Comparison of ENCODE assay signal across 11 mouse cellular contexts in genomic region chr10:62326818-62327571, GRCm38 (mm10). TPM values are rescaled to one million over a fixed set of nuclear protein-coding genes. Genes with fewer than 3 reads are reported as not detected.
A peak's percentile ranks its signal among the peaks of the same experiment; 100 is the strongest.
DNase-seq lines count a peak whose midpoint lies in the region; ATAC-seq and TF ChIP-seq lines count a peak whose summit lies in the region.
"Had no signal": no experiment of that assay in that cellular context is flagged by ENCODE, and none has a peak within 500 bp of the region (broad histone marks: within the 10 kb centered on the region; RNA-seq: fewer than 3 reads in every experiment).

No protein-coding gene starts in this region.

- no peaks in the 10 kb centered on the region for H3K9me3 ChIP-seq in intestine, embryonic 15.5 days
- H3K9me3 ChIP-seq in intestine, postnatal 0 days (ENCODE audit: control insufficient read depth), result no peaks in the 10 kb centered on the region
- H3K9me3 ChIP-seq in MEL (replicated peaks; ENCODE audit: insufficient read depth, low read length), result no peaks in the 10 kb centered on the region
- no peaks in the 10 kb centered on the region for H3K9me3 ChIP-seq in liver, embryonic 12.5 days (replicated peaks)
- no peaks in the 10 kb centered on the region for H3K9me3 ChIP-seq in midbrain, postnatal 0 days (ENCODE audit: low read length)
- H3K9me3 ChIP-seq: limb, embryonic 15.5 days had no signal

- 0 out of 2 replicates have a peak overlapping the region, but pooled peaks have one; percentile 11 for H3K4me2 ChIP-seq in intestine, embryonic 15.5 days (replicated peaks)
- no peak overlapping the region for H3K4me2 ChIP-seq in intestine, postnatal 0 days (replicated peaks; ENCODE audit: low read depth)
- peak overlapping the region; percentile 92 for H3K4me2 ChIP-seq in liver, embryonic 12.5 days
- H3K4me2 ChIP-seq in midbrain, postnatal 0 days (ENCODE audit: low read depth, low read length, poor library complexity, severe bottlenecking), result no peak overlapping the region
- H3K4me2 ChIP-seq: limb, embryonic 15.5 days had no signal

- H3K4me3 ChIP-seq in intestine, embryonic 15.5 days (replicated peaks), result no peak overlapping the region
- no peak overlapping the region for H3K4me3 ChIP-seq in intestine, postnatal 0 days (ENCODE audit: low read depth, low read length)
- peak overlapping the region; percentile 74 to 81 for H3K4me3 ChIP-seq in MEL (ENCODE audit: control insufficient read depth in 1 of 2, insufficient read depth in 1 of 2, low read depth in 2 of 2, low read length in 2 of 2)
- peak overlapping the region; percentile 65 for H3K4me3 ChIP-seq in liver, embryonic 12.5 days
- H3K4me3 ChIP-seq in midbrain, postnatal 0 days (ENCODE audit: low read depth, low read length), result no peak overlapping the region
- H3K4me3 ChIP-seq: limb, embryonic 15.5 days had no signal

- DNase-seq in cerebellum, adult 11-12 months, result peak; percentile 50
- no peak for DNase-seq in cerebellum, postnatal 36 days
- DNase-seq in MEL (ENCODE audit: low read depth, low spot score), result no peak
- DNase-seq in retina, embryonic 14.5 days (ENCODE audit: low spot score), result no peak
- no peak for DNase-seq in midbrain, postnatal 0 days (ENCODE audit: low spot score)
- DNase-seq: gastrocnemius, postnatal 10 days; kidney, postnatal 14 days had no signal

- WGBS in intestine, embryonic 15.5 days, result 75% methylated on average over 8 of the region's 8 CpGs
- 88% methylated on average over 8 of the region's 8 CpGs for WGBS in intestine, postnatal 0 days
- WGBS in liver, embryonic 12.5 days (ENCODE audit: insufficient replicate concordance), result 21% methylated on average over 8 of the region's 8 CpGs
- WGBS in midbrain, postnatal 0 days, result 76% methylated on average over 8 of the region's 8 CpGs

- H3K79me2 ChIP-seq in MEL (ENCODE audit: control insufficient read depth, insufficient read depth, low read length, poor library complexity), result peaks cover 68% of the 10 kb centered on the region

- TF ChIP-seq RAD21 in MEL (IDR thresholded peaks at IDR 0.05; ENCODE audit: low read depth, low read length), result no peak

- H3K4me1 ChIP-seq in intestine, embryonic 15.5 days (replicated peaks), result 0 out of 2 replicates have a peak, but pooled peaks cover 9% of the 10 kb centered on the region
- no peaks in the 10 kb centered on the region for H3K4me1 ChIP-seq in intestine, postnatal 0 days (replicated peaks; ENCODE audit: control insufficient read depth, insufficient read depth, low read length)
- H3K4me1 ChIP-seq in MEL (ENCODE audit: control insufficient read depth in 1 of 2, insufficient read depth in 2 of 2, low read length in 2 of 2), result peaks cover 20 to 47% of the 10 kb centered on the region in 2 experiments
- H3K4me1 ChIP-seq in liver, embryonic 12.5 days, result peaks cover 96% of the 10 kb centered on the region
- no peaks in the 10 kb centered on the region for H3K4me1 ChIP-seq in midbrain, postnatal 0 days (ENCODE audit: insufficient read depth, low read length)

- H3K9ac ChIP-seq in intestine, embryonic 15.5 days, result no peak overlapping the region
- H3K9ac ChIP-seq in intestine, postnatal 0 days (ENCODE audit: low read depth, low read length), result no peak overlapping the region
- H3K9ac ChIP-seq in MEL (ENCODE audit: control insufficient read depth, low read depth, low read length, poor library complexity, severe bottlenecking), result peak overlapping the region; percentile 82
- peak overlapping the region; percentile 79 for H3K9ac ChIP-seq in liver, embryonic 12.5 days
- H3K9ac ChIP-seq in midbrain, postnatal 0 days (replicated peaks; ENCODE audit: low read length, poor library complexity, severe bottlenecking), result no peak overlapping the region
- H3K9ac ChIP-seq: limb, embryonic 15.5 days had no signal

- no peak for TF ChIP-seq CTCF in intestine, postnatal 0 days (IDR thresholded peaks at IDR 0.05; ENCODE audit: low read depth)
- peak in 1 of 3 experiments; percentile 21; a peak in 2 of 6 replicates for TF ChIP-seq CTCF in MEL (IDR thresholded peaks at IDR 0.05 in 2 of 3, conservative IDR thresholded peaks at IDR 0.05 in 1 of 3; ENCODE audit: control insufficient read depth in 1 of 3, insufficient read depth in 1 of 3, low read depth in 2 of 3, low read length in 3 of 3, poor library complexity in 1 of 3, severe bottlenecking in 1 of 3)
- no peak for TF ChIP-seq CTCF in midbrain, postnatal 0 days (IDR thresholded peaks at IDR 0.05)

- H3K36me3 ChIP-seq in intestine, embryonic 15.5 days, result no peaks in the 10 kb centered on the region
- no peaks in the 10 kb centered on the region for H3K36me3 ChIP-seq in intestine, postnatal 0 days (ENCODE audit: control insufficient read depth, insufficient read depth)
- H3K36me3 ChIP-seq in MEL (ENCODE audit: control insufficient read depth in 1 of 2, insufficient read depth in 2 of 2, low read length in 2 of 2), result peaks cover 2 to 41% of the 10 kb centered on the region in 2 experiments
- peaks cover 42% of the 10 kb centered on the region for H3K36me3 ChIP-seq in liver, embryonic 12.5 days
- H3K36me3 ChIP-seq in midbrain, postnatal 0 days (ENCODE audit: insufficient read depth, low read length), result no peaks in the 10 kb centered on the region
- H3K36me3 ChIP-seq: limb, embryonic 15.5 days had no signal

- no peak; a peak in 1 of 4 replicates for TF ChIP-seq POLR2A in MEL (IDR thresholded peaks at IDR 0.05; ENCODE audit: control insufficient read depth in 1 of 2, insufficient read depth in 1 of 2, low read depth in 1 of 2, low read length in 2 of 2, poor library complexity in 1 of 2)

- H3K27ac ChIP-seq in intestine, embryonic 15.5 days, result no peak overlapping the region
- H3K27ac ChIP-seq in intestine, postnatal 0 days (ENCODE audit: low read depth, low read length), result no peak overlapping the region
- peak overlapping the region; percentile 97 for H3K27ac ChIP-seq in MEL (ENCODE audit: control insufficient read depth, low read depth, low read length)
- peak overlapping the region; percentile 99 for H3K27ac ChIP-seq in liver, embryonic 12.5 days
- no peak overlapping the region for H3K27ac ChIP-seq in midbrain, postnatal 0 days (ENCODE audit: low read depth, low read length)
- H3K27ac ChIP-seq: limb, embryonic 15.5 days had no signal

- H3K27me3 ChIP-seq in intestine, embryonic 15.5 days (replicated peaks), result no peaks in the 10 kb centered on the region
- H3K27me3 ChIP-seq in intestine, postnatal 0 days (replicated peaks; ENCODE audit: control insufficient read depth, insufficient read depth, low read length), result no peaks in the 10 kb centered on the region
- H3K27me3 ChIP-seq in MEL (ENCODE audit: control insufficient read depth in 1 of 2, insufficient read depth in 2 of 2, low read length in 2 of 2), result no peaks in the 10 kb centered on the region
- no peaks in the 10 kb centered on the region for H3K27me3 ChIP-seq in liver, embryonic 12.5 days (replicated peaks)
- no peaks in the 10 kb centered on the region for H3K27me3 ChIP-seq in midbrain, postnatal 0 days (ENCODE audit: insufficient read depth, low read length)
- H3K27me3 ChIP-seq: limb, embryonic 15.5 days had no signal

- no peak for TF ChIP-seq EP300 in MEL (IDR thresholded peaks at IDR 0.05; ENCODE audit: low read depth in 1 of 2, low read length in 2 of 2)

- ATAC-seq in intestine, embryonic 15.5 days, result no peak
- ATAC-seq in intestine, postnatal 0 days, result no peak
- no peak; the same call in 1 of the 2 replicates for ATAC-seq in liver, embryonic 12.5 days
- no peak for ATAC-seq in midbrain, postnatal 0 days (ENCODE audit: low FRiP score)

TF ChIP-seq in MEL, 35 proteins besides CTCF, POLR2A, EP300 and RAD21:
- TF ChIP-seq POLR2AphosphoS5 (IDR thresholded peaks at IDR 0.05; ENCODE audit: borderline replicate concordance, low read depth, low read length) (peak; percentile 90), MAFK (IDR thresholded peaks at IDR 0.05; ENCODE audit: borderline replicate concordance, low read depth, low read length) (no peak), SMC3 (IDR thresholded peaks at IDR 0.05; ENCODE audit: low read depth, low read length) (peak; percentile 4; the same call in 1 of the 2 replicates), TAL1 (IDR thresholded peaks at IDR 0.05; ENCODE audit: low read length) (peak; percentile 42), CHD1 (IDR thresholded peaks at IDR 0.05; ENCODE audit: low read depth, low read length) (peak; percentile 25; the same call in 1 of the 2 replicates), NELFE (IDR thresholded peaks at IDR 0.05; ENCODE audit: low read depth, low read length) (no peak), JUND (IDR thresholded peaks at IDR 0.05; ENCODE audit: low read depth, low read length) (0 out of 2 replicates have a peak, but pooled peaks have one; percentile 12), MYC (IDR thresholded peaks at IDR 0.05; ENCODE audit: low read depth, low read length) (peak; percentile 74; the same call in 1 of the 2 replicates), MAX (IDR thresholded peaks at IDR 0.05; ENCODE audit: low read length) (peak; percentile 75; the same call in 1 of the 2 replicates), MXI1 (IDR thresholded peaks at IDR 0.05; ENCODE audit: low read depth, low read length) (peak; percentile 94)

RNA-seq across cellular contexts. Expression of gene Hk1, which starts 52.7 kb away (rescaled TPM):
- polyA plus RNA-seq in intestine, embryonic 15.5 days (2015; fragmentation: Nextera tagmentation; extraction: Ambion mirVana), result 27.0 and 27.1 TPM in 2 replicates
- polyA plus RNA-seq in intestine, postnatal 0 days (2015; fragmentation: Nextera tagmentation; extraction: Ambion mirVana), result 10.1 and 11.1 TPM in 2 replicates
- 441 and 515 TPM in 2 replicates for total RNA-seq in MEL (2012; rRNA removed)
- polyA plus RNA-seq in MEL (2012; ENCODE audit: insufficient read depth in 1 of 2, insufficient read length in 2 of 2, low read depth in 1 of 2, low replicate concordance in 2 of 2, missing spikeins in 1 of 2), result 100 to 1,000 TPM; 192 to 740 TPM
- 130 and 131 TPM in 2 replicates for polyA plus RNA-seq in liver, embryonic 12.5 days (2016; fragmentation: Nextera tagmentation; extraction: Ambion mirVana)
- total RNA-seq in midbrain, postnatal 0 days (2014; rRNA removed), result 103 and 119 TPM in 2 replicates
- 157 and 163 TPM in 2 replicates for polyA plus RNA-seq in midbrain, postnatal 0 days (2015; fragmentation: Nextera tagmentation; extraction: Ambion mirVana)

Comparison
In these comparisons a context has a peak if more than half of its experiments do, and no peak if none do; other contexts are left out.
1. H3K4me2 ChIP-seq: peak in intestine, embryonic 15.5 days (single experiment) and liver, embryonic 12.5 days (single experiment); none in intestine, postnatal 0 days (single experiment) and midbrain, postnatal 0 days (single experiment).
2. H3K27ac ChIP-seq: peak in MEL (single experiment) and liver, embryonic 12.5 days (single experiment); none in intestine, embryonic 15.5 days (single experiment), intestine, postnatal 0 days (single experiment) and midbrain, postnatal 0 days (single experiment).
3. H3K4me3 ChIP-seq: peak in MEL (2 of 2) and liver, embryonic 12.5 days (single experiment); none in intestine, embryonic 15.5 days (single experiment), intestine, postnatal 0 days (single experiment) and midbrain, postnatal 0 days (single experiment).
4. H3K9ac ChIP-seq: peak in MEL (single experiment) and liver, embryonic 12.5 days (single experiment); none in intestine, embryonic 15.5 days (single experiment), intestine, postnatal 0 days (single experiment) and midbrain, postnatal 0 days (single experiment).